Mouse (Mus musculus): ENCODE results near the gene Gm614. TPM values are rescaled to one million over a fixed set of nuclear protein-coding genes. Genes with fewer than 3 reads are reported as not detected.

The Gm614 gene
- polyA plus RNA-seq (2015; fragmentation: Nextera tagmentation; extraction: Ambion mirVana) = not detected in 2 replicates

- peaks cover 3% of the 10 kb centered on the region for H3K36me3 ChIP-seq (ENCODE audit: control insufficient read depth, insufficient read depth)
- 33% methylated on average over 1 of the region's 1 CpGs for WGBS (ENCODE audit: insufficient replicate concordance)
- ATAC-seq (ENCODE audit: low read depth) = no peak
These were observed at the start of gene Gm614 for GRCm38 (mm10) chrX:101263892-101264291. Gene Gm614 (minus strand): TSS chrX:101263992.

GRCm38 (mm10) chrX:101309299-101309698 is 45.5 kb upstream of the Gm614 start:
- Histone ChIP-seq H3K4me3 (ENCODE audit: low read depth, low read length) (no peak overlapping the region), H3K36me3 (ENCODE audit: control insufficient read depth, insufficient read depth) (no peaks in the 10 kb centered on the region), H3K9ac (ENCODE audit: low read depth, low read length) (no peak overlapping the region), H3K27me3 (ENCODE audit: control insufficient read depth, insufficient read depth, low read depth, low read length) (peaks cover 20% of the 10 kb centered on the region), H3K4me1 (ENCODE audit: control insufficient read depth, low read depth, low read length) (no peaks in the 10 kb centered on the region), H3K9me3 (replicated peaks; ENCODE audit: control insufficient read depth, low read length) (no peaks in the 10 kb centered on the region), H3K4me2 (ENCODE audit: low read depth, low read length) (no peak overlapping the region), H3K27ac (ENCODE audit: low read length) (no peak overlapping the region)
- 69% methylated on average over 5 of the region's 5 CpGs for WGBS (ENCODE audit: insufficient replicate concordance)
- ATAC-seq (ENCODE audit: low read depth) = no peak

More at GRCm38 (mm10) chrX:101263892-101264291, at the start of gene Gm614:
- Histone ChIP-seq H3K4me3 (ENCODE audit: low read depth, low read length) (no peak within 1 kb of the TSS), H3K9me3 (replicated peaks; ENCODE audit: control insufficient read depth, low read length) (no peaks in the 10 kb centered on the region), H3K4me2 (ENCODE audit: low read depth, low read length) (no peak within 1 kb of the TSS), H3K27ac (ENCODE audit: low read length) (no peak within 1 kb of the TSS), H3K9ac (ENCODE audit: low read depth, low read length) (no peak within 1 kb of the TSS), H3K27me3 (ENCODE audit: control insufficient read depth, insufficient read depth, low read depth, low read length) (no peaks in the 10 kb centered on the region; the same call in 1 of the 2 replicates), H3K4me1 (ENCODE audit: control insufficient read depth, low read depth, low read length) (peaks cover 2% of the 10 kb centered on the region; the same call in 1 of the 2 replicates)

DNA sequence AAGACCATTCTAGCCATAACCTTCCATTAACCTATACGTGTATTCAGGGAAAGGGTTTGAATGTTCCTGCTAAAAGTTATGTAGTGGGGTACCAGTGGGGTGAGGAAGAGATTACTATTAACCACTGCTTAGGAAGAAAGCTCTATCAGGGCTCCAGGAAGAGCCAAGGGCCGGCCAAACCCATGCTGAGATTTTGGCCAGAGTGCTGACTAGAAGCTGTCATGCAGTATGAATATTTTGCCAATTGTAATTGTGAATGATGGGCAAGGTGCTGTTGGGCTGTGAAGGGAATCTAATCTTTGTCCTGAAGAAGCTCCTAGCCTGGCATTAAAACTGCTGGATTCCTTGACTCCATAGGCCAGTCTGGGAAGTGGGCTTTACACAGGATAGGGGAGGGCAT is 40.9 kb upstream of the Gm614 start:
- ATAC-seq (ENCODE audit: low read depth) = no peak
- no peak overlapping the region for H3K4me3 ChIP-seq (ENCODE audit: low read depth, low read length)
- H3K27me3 ChIP-seq (ENCODE audit: control insufficient read depth, insufficient read depth, low read depth, low read length) = peaks cover 15% of the 10 kb centered on the region
- 43% methylated on average over 2 of the region's 2 CpGs for WGBS (ENCODE audit: insufficient replicate concordance)
- H3K27ac ChIP-seq (ENCODE audit: low read length) = no peak overlapping the region
- H3K9me3 ChIP-seq (replicated peaks; ENCODE audit: control insufficient read depth, low read length) = no peaks in the 10 kb centered on the region
- H3K36me3 ChIP-seq (ENCODE audit: control insufficient read depth, insufficient read depth) = no peaks in the 10 kb centered on the region
- no peak overlapping the region for H3K9ac ChIP-seq (ENCODE audit: low read depth, low read length)
- H3K4me2 ChIP-seq (ENCODE audit: low read depth, low read length) = no peak overlapping the region
- H3K4me1 ChIP-seq (ENCODE audit: control insufficient read depth, low read depth, low read length) = no peaks in the 10 kb centered on the region

- Histone ChIP-seq H3K36me3 (ENCODE audit: control insufficient read depth, insufficient read depth) (peaks cover 8% of the 10 kb centered on the region), H3K27ac (ENCODE audit: low read length) (no peak overlapping the region), H3K4me2 (ENCODE audit: low read depth, low read length) (no peak overlapping the region), H3K4me3 (ENCODE audit: low read depth, low read length) (no peak overlapping the region), H3K4me1 (ENCODE audit: control insufficient read depth, low read depth, low read length) (no peaks in the 10 kb centered on the region), H3K9ac (ENCODE audit: low read depth, low read length) (no peak overlapping the region), H3K9me3 (replicated peaks; ENCODE audit: control insufficient read depth, low read length) (no peaks in the 10 kb centered on the region), H3K27me3 (ENCODE audit: control insufficient read depth, insufficient read depth, low read depth, low read length) (peaks cover 12% of the 10 kb centered on the region)
- WGBS (ENCODE audit: insufficient replicate concordance) = 71% methylated on average over 9 of the region's 9 CpGs
- ATAC-seq (ENCODE audit: low read depth) = no peak
These were observed 37.9 kb upstream of the Gm614 start for GRCm38 (mm10) chrX:101301654-101302053.

GRCm38 (mm10) chrX:101300427-101301030 is 36.7 kb upstream of the Gm614 start:
- no peak overlapping the region for H3K4me3 ChIP-seq (ENCODE audit: low read depth, low read length)
- peaks cover 9% of the 10 kb centered on the region for H3K27me3 ChIP-seq (ENCODE audit: control insufficient read depth, insufficient read depth, low read depth, low read length)
- peaks cover 8% of the 10 kb centered on the region for H3K36me3 ChIP-seq (ENCODE audit: control insufficient read depth, insufficient read depth)
- H3K9ac ChIP-seq (ENCODE audit: low read depth, low read length) = no peak overlapping the region
- no peak overlapping the region for H3K4me2 ChIP-seq (ENCODE audit: low read depth, low read length)
- no peak overlapping the region for H3K27ac ChIP-seq (ENCODE audit: low read length)
- no peaks in the 10 kb centered on the region for H3K9me3 ChIP-seq (replicated peaks; ENCODE audit: control insufficient read depth, low read length)
- H3K4me1 ChIP-seq (ENCODE audit: control insufficient read depth, low read depth, low read length) = no peaks in the 10 kb centered on the region
- no peak for ATAC-seq (ENCODE audit: low read depth)
- WGBS (ENCODE audit: insufficient replicate concordance) = 50% methylated on average over 13 of the region's 13 CpGs

- no peak overlapping the region for H3K4me3 ChIP-seq (ENCODE audit: low read depth, low read length)
- H3K9me3 ChIP-seq (replicated peaks; ENCODE audit: control insufficient read depth, low read length) = no peaks in the 10 kb centered on the region
- WGBS (ENCODE audit: insufficient replicate concordance) = 34% methylated on average over 13 of the region's 13 CpGs
- peaks cover 9% of the 10 kb centered on the region for H3K27me3 ChIP-seq (ENCODE audit: control insufficient read depth, insufficient read depth, low read depth, low read length)
- no peak overlapping the region for H3K4me2 ChIP-seq (ENCODE audit: low read depth, low read length)
- no peak overlapping the region for H3K27ac ChIP-seq (ENCODE audit: low read length)
- no peak for ATAC-seq (ENCODE audit: low read depth)
- H3K4me1 ChIP-seq (ENCODE audit: control insufficient read depth, low read depth, low read length) = no peaks in the 10 kb centered on the region
- peaks cover 10% of the 10 kb centered on the region for H3K36me3 ChIP-seq (ENCODE audit: control insufficient read depth, insufficient read depth)
- H3K9ac ChIP-seq (ENCODE audit: low read depth, low read length) = no peak overlapping the region
These were observed 36.0 kb upstream of the Gm614 start for GRCm38 (mm10) chrX:101299473-101300426.

GRCm38 (mm10) chrX:101299055-101299454 is 35.3 kb upstream of the Gm614 start, which contains the start of gene Nlgn3:
Gene Nlgn3 (plus strand): TSS chrX:101299168.
- no peak within 1 kb of the TSS for H3K4me3 ChIP-seq (ENCODE audit: low read depth, low read length)
- H3K9me3 ChIP-seq (replicated peaks; ENCODE audit: control insufficient read depth, low read length) = no peaks in the 10 kb centered on the region
- ATAC-seq (ENCODE audit: low read depth) = peak; percentile 27; the same call in 1 of the 2 replicates
- 22% methylated on average over 20 of the region's 24 CpGs for WGBS (ENCODE audit: insufficient replicate concordance)
- H3K4me2 ChIP-seq (ENCODE audit: low read depth, low read length) = peak within 1 kb of the TSS; percentile 17; the same call in 1 of the 2 replicates
- peaks cover 9% of the 10 kb centered on the region for H3K27me3 ChIP-seq (ENCODE audit: control insufficient read depth, insufficient read depth, low read depth, low read length)
- H3K27ac ChIP-seq (ENCODE audit: low read length) = no peak within 1 kb of the TSS
- peaks cover 15% of the 10 kb centered on the region for H3K36me3 ChIP-seq (ENCODE audit: control insufficient read depth, insufficient read depth)
- H3K4me1 ChIP-seq (ENCODE audit: control insufficient read depth, low read depth, low read length) = no peaks in the 10 kb centered on the region
- no peak within 1 kb of the TSS for H3K9ac ChIP-seq (ENCODE audit: low read depth, low read length)

DNA sequence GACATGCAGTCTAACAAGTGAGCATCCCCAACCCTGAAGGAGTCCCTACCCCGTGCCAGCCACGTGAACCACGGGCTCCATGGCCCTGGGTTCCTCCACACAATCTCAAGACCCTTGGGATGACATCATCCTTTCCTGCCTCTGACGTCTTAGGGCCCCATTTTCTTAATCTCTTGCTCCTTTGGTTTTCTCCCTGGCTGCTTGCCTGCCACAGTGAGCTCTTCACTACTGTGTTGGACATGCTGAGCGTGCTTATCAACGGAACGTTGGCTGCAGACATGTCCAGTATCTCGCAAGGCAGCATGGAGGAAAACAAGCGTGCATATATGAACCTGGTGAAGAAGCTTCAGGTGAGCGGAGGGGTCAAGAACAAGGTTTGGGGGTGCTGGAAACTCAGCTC is 26.3 kb upstream of the Gm614 start:
- no peak overlapping the region; the same call in 1 of the 2 replicates for H3K4me2 ChIP-seq (ENCODE audit: low read depth, low read length)
- peak; percentile 35 for ATAC-seq (ENCODE audit: low read depth)
- H3K4me3 ChIP-seq (ENCODE audit: low read depth, low read length) = no peak overlapping the region
- H3K27ac ChIP-seq (ENCODE audit: low read length) = peak overlapping the region; percentile 42
- no peaks in the 10 kb centered on the region for H3K9me3 ChIP-seq (replicated peaks; ENCODE audit: control insufficient read depth, low read length)
- peaks cover 41% of the 10 kb centered on the region for H3K4me1 ChIP-seq (ENCODE audit: control insufficient read depth, low read depth, low read length)
- H3K36me3 ChIP-seq (ENCODE audit: control insufficient read depth, insufficient read depth) = peaks cover 39% of the 10 kb centered on the region
- 0 out of 2 replicates have a peak overlapping the region, but pooled peaks have one; percentile 26 for H3K9ac ChIP-seq (ENCODE audit: low read depth, low read length)
- WGBS (ENCODE audit: insufficient replicate concordance) = 55% methylated on average over 10 of the region's 10 CpGs
- H3K27me3 ChIP-seq (ENCODE audit: control insufficient read depth, insufficient read depth, low read depth, low read length) = no peaks in the 10 kb centered on the region; the same call in 1 of the 2 replicates

Measured in liver, embryonic 16.5 days (tissue).